Mouse (Mus musculus): Measurements from ENCODE around the gene Golga5.

DNA sequence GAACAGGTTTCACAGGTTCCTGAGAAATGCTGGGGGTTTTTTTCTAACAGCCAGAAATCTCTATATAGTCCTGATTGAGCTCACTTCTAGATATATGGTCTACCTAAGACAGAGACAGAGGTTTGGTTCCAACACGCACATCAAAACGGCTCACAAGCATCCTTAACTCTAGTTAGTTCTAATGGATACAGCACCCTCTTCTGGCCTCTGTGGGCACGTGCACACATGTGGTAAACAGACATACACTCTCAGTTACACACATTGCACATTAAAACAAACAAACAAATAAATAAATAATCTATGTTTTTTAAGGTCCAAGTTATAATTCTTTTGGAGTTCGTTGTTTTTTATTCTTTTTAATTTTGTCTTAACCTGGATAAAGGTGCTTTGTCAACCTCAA lies 4.3 kb upstream of the Golga5 start:
- peak; percentile 70 for TF ChIP-seq CTCF (conservative IDR thresholded peaks at IDR 0.05; ENCODE audit: low read length)
- no peak for TF ChIP-seq POU5F1 (IDR thresholded peaks at IDR 0.05; ENCODE audit: borderline replicate concordance, low read length)
